Mouse (Mus musculus) layer of hippocampus, adult 2 months (tissue): ENCODE results near the gene Fbxo7. TPM values are rescaled to one million over a fixed set of nuclear protein-coding genes. Genes with fewer than 3 reads are reported as not detected.
A peak's percentile ranks its signal among the peaks of the same experiment; 100 is the strongest.

ENCODE experiments used
- DNase-seq, 2 experiments: peaks; one replicate each; pipeline ENCODE4 v3.0.0; 2022; ENCODE audit warnings: low spot score in 2 of 2
- H3K27ac ChIP-seq: fragments of 200-600 bp; 2 replicates; pipeline ENCODE4 v1.8.1; 2022
- H3K4me3 ChIP-seq: fragments of 200-600 bp; 2 replicates; pipeline ENCODE4 v1.8.1; 2022; ENCODE audit warnings: mild to moderate bottlenecking
- CTCF ChIP-seq: fragments of 200-600 bp; conservative IDR thresholded peaks from 2 replicates; pipeline ENCODE4 v1.8.1; 2022; ENCODE audit warnings: antibody characterized with exemption, mild to moderate bottlenecking, moderate library complexity
- total RNA-seq, 2 experiments: library from RNA; stranded (reverse); gene quantifications; 2 replicates each; pipeline ENCODE4 v1.2.3; 2021

The Fbxo7 gene
- total RNA-seq, 2 experiments from 2014 or later, result 23.5 to 25.3 TPM

GRCm38 (mm10) chr10:86074134-86074533 is 52.4 kb downstream of the Fbxo7 start:
- no peak overlapping the region for H3K4me3 ChIP-seq
- no peak for TF ChIP-seq CTCF
- no peak overlapping the region for H3K27ac ChIP-seq
- DNase-seq, result no peak

- DNase-seq, result no peak
- Histone ChIP-seq H3K27ac (no peak overlapping the region), H3K4me3 (no peak overlapping the region)
- TF ChIP-seq CTCF, result peak; percentile 68
These were observed 53.4 kb downstream of the Fbxo7 start for GRCm38 (mm10) chr10:86074971-86075711.

- DNase-seq, result no peak
- no peak for TF ChIP-seq CTCF
- no peak overlapping the region for H3K4me3 ChIP-seq
- H3K27ac ChIP-seq, result no peak overlapping the region
These were observed 55.5 kb downstream of the Fbxo7 start for GRCm38 (mm10) chr10:86077272-86077671.

GRCm38 (mm10) chr10:86078761-86079160 is 57.0 kb downstream of the Fbxo7 start:
- Histone ChIP-seq H3K4me3 (no peak overlapping the region), H3K27ac (no peak overlapping the region)
- no peak for TF ChIP-seq CTCF
- DNase-seq, result no peak

GRCm38 (mm10) chr10:86079921-86080320 is 58.1 kb downstream of the Fbxo7 start:
- Histone ChIP-seq H3K4me3 (no peak overlapping the region), H3K27ac (no peak overlapping the region)
- TF ChIP-seq CTCF, result no peak
- DNase-seq, result no peak

GRCm38 (mm10) chr10:86091919-86092318 is 70.1 kb downstream of the Fbxo7 start:
- peak in 1 of 2 experiments; percentile 35 for DNase-seq
- Histone ChIP-seq H3K27ac (no peak overlapping the region), H3K4me3 (no peak overlapping the region)
- TF ChIP-seq CTCF, result peak; percentile 75

GRCm38 (mm10) chr10:86093109-86094035 is 71.6 kb downstream of the Fbxo7 start:
- TF ChIP-seq CTCF, result no peak
- Histone ChIP-seq H3K4me3 (no peak overlapping the region), H3K27ac (no peak overlapping the region)
- no peak for DNase-seq

GRCm38 (mm10) chr10:86098363-86098762 is 76.6 kb downstream of the Fbxo7 start:
- DNase-seq, result no peak
- no peak overlapping the region for H3K27ac ChIP-seq
- TF ChIP-seq CTCF, result no peak
- H3K4me3 ChIP-seq, result no peak overlapping the region

- no peak for TF ChIP-seq CTCF
- no peak for DNase-seq
- no peak overlapping the region for H3K4me3 ChIP-seq
- no peak overlapping the region for H3K27ac ChIP-seq
These were observed 78.6 kb downstream of the Fbxo7 start for GRCm38 (mm10) chr10:86100281-86100851.

Other genes with a start within 250 kb of the Fbxo7 start
- gene Pwp1, start 192.5 kb upstream of the Fbxo7 start, total RNA-seq, result 10 to 100 TPM; 18.3 to 20.7 TPM
- gene Prdm4, start 104.8 kb upstream of the Fbxo7 start, total RNA-seq, result 10 to 100 TPM; 26.2 to 28.6 TPM
- gene Ascl4, start 94.3 kb upstream of the Fbxo7 start, total RNA-seq, result 1 to 10 TPM in 1 of 2 experiments, under 1 TPM in 1; 0.49 to 1.1 TPM
- gene Rtcb, start 64.1 kb upstream of the Fbxo7 start, total RNA-seq, result 100 to 1,000 TPM; 113 to 115 TPM
- not detected for gene Bpifc, start 10.1 kb upstream of the Fbxo7 start, total RNA-seq